Mouse (Mus musculus) liver, postnatal 0 days (tissue): ENCODE measurements around the gene Rgl1. TPM values are rescaled to one million over a fixed set of nuclear protein-coding genes. Genes with fewer than 3 reads are reported as not detected.

Experiments
- ATAC-seq: fragments of 200-750 bp; cut with Nextera tagmentation; 2 replicates; pipeline ENCODE4 v1.8.0; 2017; ENCODE audit warnings: mild to moderate bottlenecking, moderate library complexity
- DNase-seq: peaks from one replicate; pipeline ENCODE4 v3.0.0-alpha.2; 2016
- H3K27ac ChIP-seq: fragments of 300-500 bp; sonication (generic); 2 replicates; pipeline ENCODE4 v1.5.1; 2014; ENCODE audit warnings: antibody characterized with exemption, moderate library complexity, mild to moderate bottlenecking, low read depth
- H3K27me3 ChIP-seq: fragments of 300-500 bp; sonication (generic); 2 replicates; pipeline ENCODE4 v1.6.1; 2014; ENCODE audit warnings: low read length, control low read depth, mixed read lengths; ENCODE audit not compliant: insufficient read depth
- H3K36me3 ChIP-seq: fragments of 300-500 bp; sonication (generic); replicated peaks from 2 replicates; pipeline ENCODE4 v1.6.1; 2014; ENCODE audit warnings: mild to moderate bottlenecking, control low read depth, low read length, moderate library complexity, mixed read lengths; ENCODE audit not compliant: insufficient read depth
- H3K4me1 ChIP-seq: fragments of 300-500 bp; sonication (generic); 2 replicates; pipeline ENCODE4 v1.6.1; 2014; ENCODE audit warnings: antibody characterized with exemption, mild to moderate bottlenecking, control low read depth; ENCODE audit not compliant: insufficient read depth
- H3K4me2 ChIP-seq: fragments of 300-500 bp; sonication (generic); 2 replicates; pipeline ENCODE4 v1.6.1; 2014; ENCODE audit warnings: low read depth, mild to moderate bottlenecking, low read length, moderate library complexity, mixed read lengths
- H3K4me3 ChIP-seq: fragments of 300-500 bp; sonication (generic); 2 replicates; pipeline ENCODE4 v1.5.1; 2014; ENCODE audit warnings: low read depth, low read length
- H3K9ac ChIP-seq: fragments of 300-500 bp; sonication (generic); replicated peaks from 2 replicates; pipeline ENCODE4 v1.6.1; 2014; ENCODE audit warnings: mild to moderate bottlenecking, moderate library complexity
- H3K9me3 ChIP-seq: fragments of 300-500 bp; sonication (generic); 2 replicates; pipeline ENCODE4 v1.6.1; 2016; ENCODE audit warnings: mild to moderate bottlenecking, control low read depth, low read length, mixed read lengths
- CTCF ChIP-seq: sonication (generic); IDR thresholded peaks from 2 replicates; pipeline ENCODE4 v1.5.1; 2016; ENCODE audit warnings: antibody characterized with exemption, low read depth
- EP300 ChIP-seq: IDR thresholded peaks from 2 replicates; pipeline ENCODE4 v1.6.1; 2016; ENCODE audit warnings: antibody characterized with exemption, low read depth, mild to moderate bottlenecking
- WGBS: fragments of 180-500 bp; shearing (Covaris S2); extraction: QIAGEN DNeasy Blood & Tissue Kit; methylation state at CpG from one replicate; pipeline ENCODE4 v1.1.7; 2014; ENCODE audit not compliant: insufficient replicate concordance; 5-methylcytosine and 5-hydroxymethylcytosine counted together
- polyA plus RNA-seq: library from polyadenylated mRNA; unstranded; fragments of >200 nt; fragmentation: Nextera tagmentation; extraction: Ambion mirVana; gene quantifications from 2 replicates; pipeline ENCODE4 v1.2.1, GENCODE M21; 2015

The Rgl1 gene
- polyA plus RNA-seq, 1 experiment from 2014 or later = 16.2 TPM

DNA sequence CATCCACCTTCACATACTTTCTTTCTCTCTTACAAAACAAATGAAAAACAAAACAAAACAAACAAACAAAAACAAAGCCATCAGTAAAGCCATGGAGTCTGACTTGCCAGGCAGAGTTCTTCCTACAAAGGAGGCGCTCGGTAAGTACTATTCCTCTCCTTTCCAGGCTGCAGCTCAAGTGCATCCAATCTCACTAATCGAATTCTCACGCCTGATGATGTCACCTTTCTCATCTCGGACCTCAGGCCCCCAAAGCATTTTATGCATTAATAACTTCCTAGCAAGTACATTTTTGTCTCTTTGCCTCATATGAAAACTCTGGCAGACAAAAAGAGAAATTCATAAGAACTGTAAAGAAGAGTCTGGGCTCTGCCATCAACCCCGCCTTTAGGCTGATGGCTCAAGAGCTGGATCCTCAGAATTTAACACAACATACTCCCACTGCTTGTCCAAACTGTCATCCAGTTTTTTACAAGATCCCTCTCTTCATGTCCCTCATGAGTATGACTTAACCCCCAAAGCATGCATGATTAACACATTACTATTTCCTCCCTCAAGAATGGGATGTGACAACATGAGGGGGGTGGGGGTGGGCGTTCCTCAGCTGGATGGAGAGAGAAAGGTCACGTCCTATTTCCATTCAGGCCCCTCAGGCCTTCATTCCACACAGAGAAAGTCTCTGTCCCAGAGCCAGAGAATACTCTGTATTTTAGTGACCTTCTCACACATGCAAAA, 96.5 kb downstream of the Rgl1 start:
- no peak overlapping the region for H3K9ac ChIP-seq
- ATAC-seq = no peak
- WGBS = 58% methylated on average over 8 of the region's 8 CpGs
- H3K4me3 ChIP-seq = no peak overlapping the region
- no peaks in the 10 kb centered on the region for H3K27me3 ChIP-seq
- H3K27ac ChIP-seq = no peak overlapping the region
- no peaks in the 10 kb centered on the region for H3K4me1 ChIP-seq
- TF ChIP-seq CTCF (no peak), EP300 (no peak)
- no peaks in the 10 kb centered on the region for H3K9me3 ChIP-seq
- DNase-seq = no peak
- H3K36me3 ChIP-seq = no peaks in the 10 kb centered on the region
- H3K4me2 ChIP-seq = no peak overlapping the region

DNA sequence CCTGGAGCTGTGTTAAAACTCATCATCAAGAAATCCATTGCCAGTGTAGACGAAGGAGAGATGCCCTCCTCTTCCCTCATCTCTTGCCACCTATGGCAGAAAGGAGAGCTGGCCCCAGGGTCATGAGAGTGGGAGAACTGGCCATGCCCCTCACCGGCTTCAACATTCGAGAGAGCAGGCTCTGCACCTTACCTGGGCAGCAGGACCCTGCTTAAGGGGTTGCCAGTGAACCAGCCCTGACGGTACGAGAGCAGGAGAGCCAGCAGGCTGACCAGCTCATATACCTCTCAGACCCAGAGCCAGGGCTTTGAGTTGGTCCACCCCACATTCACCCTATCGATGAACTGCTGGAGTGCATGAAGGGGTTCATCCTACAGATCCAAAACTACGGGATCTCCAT, 105.7 kb downstream of the Rgl1 start:
- no peak for TF ChIP-seq CTCF
- TF ChIP-seq EP300 = no peak
- DNase-seq = no peak
- no peaks in the 10 kb centered on the region for H3K36me3 ChIP-seq
- 79% methylated on average over 7 of the region's 7 CpGs for WGBS
- no peak overlapping the region for H3K9ac ChIP-seq
- no peak overlapping the region for H3K4me3 ChIP-seq
- H3K9me3 ChIP-seq = no peaks in the 10 kb centered on the region
- no peaks in the 10 kb centered on the region for H3K4me1 ChIP-seq
- no peak overlapping the region for H3K27ac ChIP-seq
- H3K4me2 ChIP-seq = no peak overlapping the region
- no peak for ATAC-seq
- H3K27me3 ChIP-seq = no peaks in the 10 kb centered on the region

DNA sequence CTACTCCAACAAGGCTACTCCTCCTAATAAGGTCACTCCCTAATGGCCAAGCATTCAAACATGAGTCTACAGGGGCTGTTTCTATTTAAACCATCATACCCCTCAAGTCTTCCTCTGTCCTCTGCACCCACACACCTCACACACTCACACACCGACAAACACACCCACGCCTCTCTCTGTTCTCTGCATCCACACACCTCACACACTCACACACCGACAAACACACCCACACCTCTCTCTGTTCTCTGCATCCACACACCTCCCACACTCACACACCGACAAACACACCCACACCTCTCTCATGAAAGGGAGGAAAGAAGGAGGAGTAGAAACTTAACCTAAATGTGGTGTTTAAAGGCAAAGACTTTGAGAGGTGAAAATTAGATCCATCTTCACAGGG, 106.2 kb downstream of the Rgl1 start:
- no peak for ATAC-seq
- TF ChIP-seq EP300 = no peak
- no peak for TF ChIP-seq CTCF
- H3K4me1 ChIP-seq = no peaks in the 10 kb centered on the region
- no peak overlapping the region for H3K9ac ChIP-seq
- no peaks in the 10 kb centered on the region for H3K9me3 ChIP-seq
- no peak overlapping the region for H3K27ac ChIP-seq
- no peaks in the 10 kb centered on the region for H3K36me3 ChIP-seq
- no peak overlapping the region for H3K4me2 ChIP-seq
- DNase-seq = no peak
- no peaks in the 10 kb centered on the region for H3K27me3 ChIP-seq
- no peak overlapping the region for H3K4me3 ChIP-seq
- 78% methylated on average over 4 of the region's 4 CpGs for WGBS

DNA sequence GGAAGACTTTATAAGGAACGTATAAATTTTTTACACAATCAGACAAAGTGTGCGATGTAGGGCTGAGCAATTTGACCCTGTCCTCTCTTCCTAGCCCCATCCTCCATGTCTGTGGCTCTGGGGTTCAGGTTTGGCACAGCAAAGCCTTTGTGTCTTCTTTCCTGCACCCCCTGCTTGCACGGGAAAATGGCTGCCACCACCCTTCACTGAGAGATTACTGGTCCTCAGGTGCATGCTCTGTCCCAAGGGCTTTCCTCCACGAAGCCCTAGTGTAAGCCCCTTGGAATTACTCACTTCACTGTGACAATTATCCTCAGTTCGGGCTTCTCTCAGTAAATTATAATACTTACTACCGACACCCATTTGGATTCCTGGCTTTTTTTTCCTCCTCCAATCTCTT, 109.5 kb downstream of the Rgl1 start:
- H3K36me3 ChIP-seq = no peaks in the 10 kb centered on the region
- no peak overlapping the region for H3K4me2 ChIP-seq
- TF ChIP-seq CTCF (no peak), EP300 (no peak)
- H3K27ac ChIP-seq = no peak overlapping the region
- no peaks in the 10 kb centered on the region for H3K9me3 ChIP-seq
- ATAC-seq (no peak), DNase-seq (no peak)
- 82% methylated on average over 6 of the region's 6 CpGs for WGBS
- H3K4me3 ChIP-seq = no peak overlapping the region
- no peaks in the 10 kb centered on the region for H3K4me1 ChIP-seq
- no peaks in the 10 kb centered on the region for H3K27me3 ChIP-seq
- no peak overlapping the region for H3K9ac ChIP-seq

DNA sequence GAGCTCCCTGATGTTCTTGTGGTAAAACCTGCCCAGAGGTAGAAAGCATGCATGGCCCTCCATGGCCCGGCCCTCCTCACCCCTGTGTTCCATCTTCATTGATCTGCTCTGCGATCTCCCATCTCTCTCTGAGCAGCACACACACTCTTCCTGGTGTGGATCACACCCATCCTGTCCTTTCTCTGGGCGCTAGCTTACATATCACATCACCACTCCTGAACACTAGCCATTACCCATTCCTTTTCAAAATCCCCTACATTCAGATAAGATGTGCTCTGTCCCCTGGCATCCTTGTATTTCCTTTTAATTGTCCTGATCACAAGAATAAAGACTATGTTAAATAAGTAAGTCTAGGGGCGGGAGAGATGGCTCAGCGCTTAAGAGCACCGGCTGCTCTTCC, 111.3 kb downstream of the Rgl1 start:
- H3K4me3 ChIP-seq = no peak overlapping the region
- H3K9ac ChIP-seq = no peak overlapping the region
- no peak overlapping the region for H3K27ac ChIP-seq
- TF ChIP-seq CTCF = no peak
- no peak for TF ChIP-seq EP300
- ATAC-seq = no peak
- no peaks in the 10 kb centered on the region for H3K4me1 ChIP-seq
- no peaks in the 10 kb centered on the region for H3K36me3 ChIP-seq
- H3K27me3 ChIP-seq = no peaks in the 10 kb centered on the region
- H3K9me3 ChIP-seq = no peaks in the 10 kb centered on the region
- 81% methylated on average over 6 of the region's 6 CpGs for WGBS
- H3K4me2 ChIP-seq = no peak overlapping the region
- no peak for DNase-seq

DNA sequence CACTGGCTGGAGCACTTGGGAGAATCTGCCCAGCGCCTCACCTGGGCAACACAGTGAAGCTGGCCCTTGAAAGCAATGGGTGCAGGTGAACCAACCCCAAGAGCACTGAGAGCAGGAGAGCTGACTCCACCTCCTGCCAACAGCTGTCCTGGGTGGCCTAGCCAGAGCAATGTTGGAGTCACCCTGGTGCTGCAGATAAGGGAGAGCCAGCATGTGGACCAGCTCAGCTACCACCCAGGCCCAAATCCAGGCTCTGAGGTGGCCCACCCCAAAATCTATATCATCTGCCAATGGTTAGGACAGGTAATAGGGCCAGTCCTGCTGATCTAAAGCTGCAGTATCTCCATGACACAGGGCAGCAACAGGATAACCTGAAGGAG, 114.7 kb downstream of the Rgl1 start:
- ATAC-seq (no peak), DNase-seq (no peak)
- Histone ChIP-seq H3K4me2 (no peak overlapping the region), H3K27me3 (no peaks in the 10 kb centered on the region), H3K4me1 (no peaks in the 10 kb centered on the region), H3K4me3 (no peak overlapping the region), H3K36me3 (no peaks in the 10 kb centered on the region), H3K9ac (no peak overlapping the region), H3K9me3 (no peaks in the 10 kb centered on the region), H3K27ac (no peak overlapping the region)
- 89% methylated on average over 1 of the region's 1 CpGs for WGBS
- TF ChIP-seq EP300 (no peak), CTCF (no peak)
